Mouse (Mus musculus) MEL (cell line): Measurements from ENCODE around the gene Vmn2r97. TPM values are rescaled to one million over a fixed set of nuclear protein-coding genes. Genes with fewer than 3 reads are reported as not detected.

Experiments
- DNase-seq: peaks from one replicate; pipeline ENCODE4 v3.0.0; 2011; ENCODE audit warnings: low read depth, low spot score
- H3K27ac ChIP-seq: 2 replicates; pipeline ENCODE4 v1.5.1; 2012; ENCODE audit warnings: low read depth, mild to moderate bottlenecking, control low read depth, low read length, moderate library complexity; ENCODE audit not compliant: control insufficient read depth
- H3K27me3 ChIP-seq, 2 experiments: fragments of 150-350 bp in 1 of 2; sonication (generic) in 1 of 2; 2 replicates each; pipeline ENCODE4 v1.6.1; 2012; ENCODE audit warnings: low read length in 2 of 2, mild to moderate bottlenecking in 2 of 2, improper control_type of control experiment in 1 of 2, moderate library complexity in 1 of 2; ENCODE audit not compliant: insufficient read depth in 2 of 2, control insufficient read depth in 1 of 2
- H3K36me3 ChIP-seq, 2 experiments: 2 replicates each; pipeline ENCODE4 v1.6.1; 2012 to 2014; ENCODE audit warnings: low read length in 2 of 2, improper control_type of control experiment in 1 of 2, inconsistent platforms in 1 of 2, mild to moderate bottlenecking in 1 of 2; ENCODE audit not compliant: insufficient read depth in 2 of 2, control insufficient read depth in 1 of 2
- H3K4me1 ChIP-seq, 2 experiments: fragments of 150-350 bp in 1 of 2; sonication (generic) in 1 of 2; 2 replicates each; pipeline ENCODE4 v1.6.1; 2012; ENCODE audit warnings: low read length in 2 of 2, improper control_type of control experiment in 1 of 2, mild to moderate bottlenecking in 1 of 2; ENCODE audit not compliant: insufficient read depth in 2 of 2, control insufficient read depth in 1 of 2
- H3K4me3 ChIP-seq, 2 experiments: fragments of 150-350 bp in 1 of 2; sonication (generic) in 1 of 2; 2 replicates each; pipeline ENCODE4 v1.5.1; 2012; ENCODE audit warnings: low read depth in 2 of 2, low read length in 2 of 2, mild to moderate bottlenecking in 2 of 2, moderate library complexity in 2 of 2, control low read depth in 1 of 2, improper control_type of control experiment in 1 of 2; ENCODE audit not compliant: control insufficient read depth in 1 of 2, insufficient read depth in 1 of 2
- H3K79me2 ChIP-seq: 2 replicates; pipeline ENCODE4 v1.6.1; 2012; ENCODE audit warnings: mild to moderate bottlenecking, low read length, moderate library complexity; ENCODE audit not compliant: control insufficient read depth, poor library complexity, insufficient read depth
- H3K9ac ChIP-seq: 2 replicates; pipeline ENCODE4 v1.6.1; 2012; ENCODE audit warnings: low read depth, mild to moderate bottlenecking, control low read depth, low read length, moderate library complexity; ENCODE audit not compliant: control insufficient read depth, poor library complexity, severe bottlenecking
- H3K9me3 ChIP-seq: fragments of 150-350 bp; sonication (generic); replicated peaks from 2 replicates; pipeline ENCODE4 v1.6.1; 2012; ENCODE audit warnings: mild to moderate bottlenecking, low read length, improper control_type of control experiment, moderate library complexity; ENCODE audit not compliant: insufficient read depth
- E2F4 ChIP-seq: IDR thresholded peaks from 2 replicates; pipeline ENCODE4 v1.6.1; 2011; ENCODE audit warnings: low read depth, low read length, improper control_type of control experiment, borderline replicate concordance
- EP300 ChIP-seq, 2 experiments: IDR thresholded peaks; 2 replicates each; pipeline ENCODE4 v1.6.1; 2011; ENCODE audit warnings: improper control_type of control experiment in 2 of 2, low read length in 2 of 2, low read depth in 1 of 2, mild to moderate bottlenecking in 1 of 2
- ETS1 ChIP-seq: IDR thresholded peaks from 2 replicates; pipeline ENCODE4 v1.6.1; 2012; ENCODE audit warnings: low read depth, mild to moderate bottlenecking, inconsistent platforms, low read length, improper control_type of control experiment, moderate library complexity
- GABPA ChIP-seq: IDR thresholded peaks from 2 replicates; pipeline ENCODE4 v1.6.1; 2012; ENCODE audit warnings: low read depth, mild to moderate bottlenecking, inconsistent platforms, low read length, improper control_type of control experiment, moderate library complexity
- MAFK ChIP-seq: IDR thresholded peaks from 2 replicates; pipeline ENCODE4 v1.6.1; 2011; ENCODE audit warnings: low read depth, mild to moderate bottlenecking, low read length, improper control_type of control experiment, borderline replicate concordance
- MAX ChIP-seq: IDR thresholded peaks from 2 replicates; pipeline ENCODE4 v1.6.1; 2011; ENCODE audit warnings: low read length, improper control_type of control experiment
- NRF1 ChIP-seq: IDR thresholded peaks from 2 replicates; pipeline ENCODE4 v1.6.1; 2014; ENCODE audit warnings: low read depth, mild to moderate bottlenecking, inconsistent platforms, low read length, improper control_type of control experiment, moderate library complexity; ENCODE audit not compliant: poor library complexity, insufficient read depth, severe bottlenecking
- ZNF384 ChIP-seq: IDR thresholded peaks from 2 replicates; pipeline ENCODE4 v1.6.1; 2012; ENCODE audit warnings: low read depth, mild to moderate bottlenecking, inconsistent platforms, low read length, improper control_type of control experiment
- polyA plus RNA-seq, 2 experiments: library from polyadenylated mRNA; stranded (reverse) in 1 of 2; unstranded in 1 of 2; fragments of >175 nt in 1 of 2; fragments of >200 nt in 1 of 2; gene quantifications; 2 replicates each; pipeline versions ENCODE4 v1.2.1 to v1.2.4; 2012; ENCODE audit warnings: low replicate concordance in 2 of 2, low read depth in 1 of 2; ENCODE audit not compliant: insufficient read length in 2 of 2, insufficient read depth in 1 of 2, missing spikeins in 1 of 2
- total RNA-seq: library from RNA; depleted of rRNA; stranded (reverse); fragments of 300-350 nt; gene quantifications from 2 replicates; pipeline ENCODE4 v1.2.3, GENCODE M21; 2012; rRNA removed

The Vmn2r97 gene
- total and polyA plus RNA-seq, 3 experiments = 0.15 TPM; not detected in 2

- H3K4me1 ChIP-seq = no peaks in the 10 kb centered on the region
- no peaks in the 10 kb centered on the region for H3K9me3 ChIP-seq
- no peaks in the 10 kb centered on the region for H3K27me3 ChIP-seq
- H3K4me3 ChIP-seq = peak overlapping the region; percentile 77 to 82
- TF ChIP-seq MAFK (no peak), GABPA (no peak), E2F4 (no peak), MAX (no peak), ETS1 (peak; percentile 81), EP300 (IDR thresholded peaks at IDR 0.05; ENCODE audit: low read depth in 1 of 2, low read length in 2 of 2) (peak in 1 of 2 experiments; percentile 47; a peak in 2 of 4 replicates), ZNF384 (no peak), NRF1 (no peak)
- peak overlapping the region; percentile 51; the same call in 1 of the 2 replicates for H3K9ac ChIP-seq
- H3K27ac ChIP-seq = peak overlapping the region; percentile 77
- no peaks in the 10 kb centered on the region for H3K36me3 ChIP-seq
- peak; percentile 91 for DNase-seq
- H3K79me2 ChIP-seq = no peaks in the 10 kb centered on the region
Observed at GRCm38 (mm10) chr17:18968371-18969275, 54.5 kb downstream of the Vmn2r97 start.

Other genes with a start within 250 kb of the Vmn2r97 start
- not detected in 2 replicates for gene Vmn2r98, start 139.2 kb downstream of the Vmn2r97 start, total RNA-seq
- not detected for gene Vmn2r98, start 139.2 kb downstream of the Vmn2r97 start, polyA plus RNA-seq